Mouse (Mus musculus) neural tube, embryonic 11.5 days (tissue): ENCODE measurements around the gene Magoh. TPM values are rescaled to one million over a fixed set of nuclear protein-coding genes. Genes with fewer than 3 reads are reported as not detected.

ENCODE experiments used
- ATAC-seq: fragments of 200-750 bp; cut with Nextera tagmentation; 2 replicates; pipeline ENCODE4 v1.8.0; 2017; ENCODE audit warnings: moderate number of reproducible peaks, mild to moderate bottlenecking, moderate TSS enrichment, moderate library complexity; ENCODE audit not compliant: insufficient read depth, low FRiP score, low TSS enrichment
- DNase-seq: peaks from one replicate; pipeline ENCODE4 v3.0.0-alpha.2; 2015; ENCODE audit warnings: low spot score
- H3K27ac ChIP-seq: fragments of 300-500 bp; sonication (generic); 2 replicates; pipeline ENCODE4 v1.5.1; 2014; ENCODE audit warnings: low read depth, mild to moderate bottlenecking, low read length
- H3K27me3 ChIP-seq: fragments of 300-500 bp; sonication (generic); 2 replicates; pipeline ENCODE4 v1.6.1; 2014; ENCODE audit warnings: mild to moderate bottlenecking, low read length, mixed read lengths; ENCODE audit not compliant: control insufficient read depth, insufficient read depth
- H3K36me3 ChIP-seq: fragments of 300-500 bp; sonication (generic); 2 replicates; pipeline ENCODE4 v1.6.1; 2014; ENCODE audit warnings: mild to moderate bottlenecking, low read length, moderate library complexity, mixed read lengths; ENCODE audit not compliant: control insufficient read depth, insufficient read depth
- H3K4me1 ChIP-seq: fragments of 300-500 bp; sonication (generic); 2 replicates; pipeline ENCODE4 v1.6.1; 2014; ENCODE audit warnings: low read length, mixed read lengths; ENCODE audit not compliant: control insufficient read depth, insufficient read depth
- H3K4me2 ChIP-seq: fragments of 300-500 bp; sonication (generic); 2 replicates; pipeline ENCODE4 v1.6.1; 2014; ENCODE audit warnings: low read depth, mild to moderate bottlenecking, moderate library complexity
- H3K4me3 ChIP-seq: fragments of 300-500 bp; sonication (generic); 2 replicates; pipeline ENCODE4 v1.5.1; 2014; ENCODE audit warnings: low read depth, low read length
- H3K9ac ChIP-seq: fragments of 300-500 bp; sonication (generic); 2 replicates; pipeline ENCODE4 v1.6.1; 2014; ENCODE audit warnings: mild to moderate bottlenecking, low read length
- H3K9me3 ChIP-seq: fragments of 300-500 bp; sonication (generic); 2 replicates; pipeline ENCODE4 v1.6.1; 2016; ENCODE audit warnings: low read length; ENCODE audit not compliant: control insufficient read depth
- WGBS: fragments of 180-500 bp; shearing (Covaris S2); extraction: QIAGEN DNeasy Blood & Tissue Kit; methylation state at CpG from one replicate; pipeline ENCODE4 v1.1.7; 2014; 5-methylcytosine and 5-hydroxymethylcytosine counted together
- polyA plus RNA-seq: library from polyadenylated mRNA; unstranded; fragments of >200 nt; fragmentation: Nextera tagmentation; extraction: Ambion mirVana; gene quantifications from 2 replicates; pipeline ENCODE4 v1.2.1, GENCODE M21; 2014

Magoh gene
- polyA plus RNA-seq, 1 experiment from 2014 or later, result 195 TPM

DNA sequence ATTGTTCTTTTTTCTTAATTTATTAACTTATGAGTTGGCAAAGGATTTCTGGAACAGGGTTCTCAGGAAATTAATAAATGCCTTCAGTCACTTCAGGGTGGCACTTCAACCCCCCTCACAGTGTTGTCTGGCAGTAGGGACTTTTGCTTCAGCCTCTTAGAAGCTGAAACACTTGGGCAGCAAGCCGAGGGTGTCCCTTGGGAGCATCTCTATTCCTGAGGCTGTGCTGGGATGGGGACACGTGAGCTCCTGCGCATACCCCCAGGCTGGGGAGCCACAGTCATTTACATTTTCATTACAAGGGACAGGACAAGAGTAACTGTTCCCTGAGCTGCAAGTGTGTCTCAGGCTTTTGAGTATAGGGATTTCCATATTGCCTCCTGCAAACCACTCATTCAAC, 41.6 kb upstream of the Magoh start:
- H3K9me3 ChIP-seq, result no peaks in the 10 kb centered on the region
- no peak for DNase-seq
- H3K9ac ChIP-seq, result no peak overlapping the region
- H3K4me2 ChIP-seq, result no peak overlapping the region
- 78% methylated on average over 3 of the region's 3 CpGs for WGBS
- ATAC-seq, result no peak
- H3K4me1 ChIP-seq, result peaks cover 48% of the 10 kb centered on the region
- no peak overlapping the region for H3K4me3 ChIP-seq
- no peak overlapping the region for H3K27ac ChIP-seq
- H3K36me3 ChIP-seq, result no peaks in the 10 kb centered on the region
- H3K27me3 ChIP-seq, result no peaks in the 10 kb centered on the region

DNA sequence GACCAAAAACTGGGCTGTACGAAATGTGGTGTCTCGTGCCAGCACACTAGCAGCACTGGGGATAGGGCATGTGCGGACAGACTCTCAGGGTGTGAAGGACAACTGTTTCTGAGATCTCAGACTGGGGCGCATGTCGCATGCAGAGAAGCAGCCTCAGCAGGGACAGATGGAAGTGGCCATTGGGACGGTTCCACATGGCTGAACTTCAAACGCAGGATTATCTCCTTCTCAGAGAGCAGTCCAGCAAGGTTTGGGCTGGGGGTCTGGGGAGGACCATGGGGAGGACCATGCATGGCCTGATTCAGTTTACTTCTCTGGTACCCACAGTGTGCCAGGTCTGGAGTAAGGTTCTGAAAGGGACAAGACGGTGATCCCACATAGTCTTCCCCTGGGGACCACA, 35.9 kb upstream of the Magoh start:
- Histone ChIP-seq H3K4me3 (no peak overlapping the region), H3K4me1 (peaks cover 6% of the 10 kb centered on the region), H3K9ac (no peak overlapping the region), H3K36me3 (no peaks in the 10 kb centered on the region; the same call in 1 of the 2 replicates), H3K9me3 (no peaks in the 10 kb centered on the region), H3K4me2 (no peak overlapping the region), H3K27me3 (peaks cover 4% of the 10 kb centered on the region), H3K27ac (no peak overlapping the region)
- WGBS, result 69% methylated on average over 8 of the region's 8 CpGs
- no peak for ATAC-seq
- DNase-seq, result peak; percentile 13

DNA sequence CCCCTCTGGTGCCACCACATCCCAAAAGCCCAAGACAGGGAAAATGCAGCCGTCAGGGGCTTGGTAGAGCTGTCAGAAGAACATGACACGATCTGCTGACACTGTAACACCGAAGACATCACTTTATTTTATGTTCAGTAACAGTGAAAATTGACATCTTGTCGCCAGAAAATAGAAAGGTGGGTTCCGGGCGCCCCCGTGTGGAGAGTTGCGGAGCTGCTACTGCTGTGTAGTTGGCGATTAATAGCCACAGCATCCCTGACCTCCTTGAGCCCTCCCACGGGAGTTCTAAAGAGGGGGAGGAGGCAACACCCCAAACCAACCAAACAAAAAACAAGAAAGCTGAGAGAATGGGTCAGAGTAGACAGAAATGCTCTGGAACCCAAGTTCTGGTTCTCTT, 34.6 kb upstream of the Magoh start:
- Histone ChIP-seq H3K27me3 (peaks cover 4% of the 10 kb centered on the region), H3K4me3 (no peak overlapping the region), H3K36me3 (no peaks in the 10 kb centered on the region; the same call in 1 of the 2 replicates), H3K9ac (no peak overlapping the region), H3K4me1 (peaks cover 4% of the 10 kb centered on the region; the same call in 1 of the 2 replicates), H3K9me3 (no peaks in the 10 kb centered on the region), H3K27ac (no peak overlapping the region), H3K4me2 (no peak overlapping the region)
- DNase-seq (peak; percentile 86), ATAC-seq (no peak)
- WGBS, result 6% methylated on average over 10 of the region's 10 CpGs

DNA sequence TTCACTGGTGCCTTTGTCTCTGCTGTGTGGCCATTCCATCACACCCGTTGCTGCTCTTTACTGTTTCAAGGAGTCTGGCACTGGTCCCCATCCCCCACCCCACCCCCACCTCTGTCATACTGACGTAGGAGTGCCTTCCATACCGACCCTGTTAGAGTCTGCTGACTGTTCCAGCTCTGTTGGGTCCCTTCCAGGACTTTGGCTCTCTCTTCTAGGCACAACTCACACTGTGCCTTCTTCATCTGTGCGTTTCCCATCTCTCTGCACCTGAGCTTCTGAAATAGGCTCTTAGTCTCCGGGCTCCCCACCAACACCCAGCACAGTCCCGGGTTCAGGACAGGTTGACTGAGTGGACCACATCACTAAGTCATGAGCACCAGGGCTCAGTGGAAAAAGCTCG, 32.8 kb upstream of the Magoh start:
- H3K36me3 ChIP-seq, result no peaks in the 10 kb centered on the region; the same call in 1 of the 2 replicates

DNA sequence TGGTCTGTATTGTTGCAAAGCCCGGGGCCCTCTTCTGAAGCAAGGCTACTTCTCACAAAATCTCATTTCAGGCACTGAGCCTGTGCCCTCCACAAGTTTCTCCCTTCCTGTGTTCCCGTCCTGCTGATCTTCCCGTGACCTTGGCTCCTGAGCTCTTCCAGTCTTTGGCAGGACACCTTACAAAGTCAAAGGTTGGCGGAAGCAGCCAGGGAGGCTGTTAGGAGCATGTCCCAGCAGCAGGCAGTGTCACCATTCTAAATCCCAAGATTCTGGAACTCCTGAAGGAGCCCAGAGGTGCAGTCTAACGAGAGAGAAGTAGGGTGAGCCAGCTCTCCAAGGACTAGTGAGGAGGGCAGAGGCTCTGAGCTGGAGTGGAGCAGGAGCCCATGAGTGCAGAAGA, 31.0 kb upstream of the Magoh start:
- Histone ChIP-seq H3K4me1 (no peaks in the 10 kb centered on the region), H3K9ac (no peak overlapping the region), H3K36me3 (peaks cover 2% of the 10 kb centered on the region; the same call in 1 of the 2 replicates), H3K9me3 (no peaks in the 10 kb centered on the region), H3K4me2 (no peak overlapping the region), H3K27ac (no peak overlapping the region), H3K27me3 (peaks cover 4% of the 10 kb centered on the region), H3K4me3 (no peak overlapping the region)
- no peak for DNase-seq
- no peak for ATAC-seq
- 80% methylated on average over 5 of the region's 5 CpGs for WGBS

More for the DNA sequence above, 32.8 kb upstream of the Magoh start:
- H3K4me3 ChIP-seq, result no peak overlapping the region
- ATAC-seq (no peak), DNase-seq (peak; percentile 13)
- 70% methylated on average over 7 of the region's 7 CpGs for WGBS
- peaks cover 4% of the 10 kb centered on the region; the same call in 1 of the 2 replicates for H3K4me1 ChIP-seq
- H3K27ac ChIP-seq, result no peak overlapping the region
- no peak overlapping the region for H3K4me2 ChIP-seq
- peaks cover 4% of the 10 kb centered on the region for H3K27me3 ChIP-seq
- no peak overlapping the region for H3K9ac ChIP-seq
- no peaks in the 10 kb centered on the region for H3K9me3 ChIP-seq

DNA sequence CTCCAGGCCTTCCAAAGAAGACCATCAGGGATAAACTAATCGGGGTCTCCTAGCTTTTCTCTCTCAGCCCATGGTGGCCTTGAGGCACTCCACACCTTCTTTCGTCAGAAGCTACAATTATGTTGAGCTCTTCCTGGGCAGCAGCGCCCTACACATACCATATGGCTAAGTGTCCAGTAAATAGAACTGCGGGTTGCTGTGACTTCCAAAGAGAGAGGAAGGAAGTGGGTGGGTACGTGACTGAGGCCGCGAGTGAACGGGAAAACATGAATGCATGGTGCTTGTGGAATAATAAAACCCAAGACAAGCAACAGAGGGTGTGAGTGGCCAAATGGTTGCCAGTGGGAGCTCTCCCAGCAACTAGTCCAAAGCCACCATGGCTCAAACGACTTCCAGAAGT, 29.9 kb upstream of the Magoh start:
- no peak for DNase-seq
- H3K4me1 ChIP-seq, result no peaks in the 10 kb centered on the region
- 73% methylated on average over 9 of the region's 9 CpGs for WGBS
- H3K9ac ChIP-seq, result no peak overlapping the region
- H3K27me3 ChIP-seq, result peaks cover 4% of the 10 kb centered on the region
- H3K36me3 ChIP-seq, result peaks cover 4% of the 10 kb centered on the region
- no peak for ATAC-seq
- no peak overlapping the region for H3K4me2 ChIP-seq
- H3K27ac ChIP-seq, result no peak overlapping the region
- no peaks in the 10 kb centered on the region for H3K9me3 ChIP-seq
- no peak overlapping the region for H3K4me3 ChIP-seq

DNA sequence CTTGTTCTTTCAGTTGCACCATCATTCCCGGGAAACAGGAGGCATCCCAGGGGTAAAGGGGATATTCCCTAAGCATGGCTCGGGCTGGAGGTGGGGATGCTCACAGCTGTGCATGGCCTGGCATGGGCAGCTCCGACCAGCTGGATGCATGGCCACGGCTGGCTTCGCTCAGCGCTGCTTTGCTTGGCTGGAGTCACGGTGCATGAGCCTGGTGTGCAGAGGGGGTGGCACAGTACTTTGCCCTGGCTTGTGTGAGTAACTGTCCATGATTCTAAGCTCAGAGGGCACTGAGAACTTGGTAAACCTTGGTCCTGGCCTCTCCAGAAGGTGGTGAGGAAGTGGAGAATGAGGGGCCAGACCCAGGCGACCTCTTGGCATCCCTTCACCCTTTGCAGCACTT, 29.5 kb upstream of the Magoh start:
- DNase-seq (no peak), ATAC-seq (no peak)
- Histone ChIP-seq H3K27ac (no peak overlapping the region), H3K9ac (no peak overlapping the region), H3K4me1 (no peaks in the 10 kb centered on the region), H3K36me3 (peaks cover 4% of the 10 kb centered on the region), H3K9me3 (no peaks in the 10 kb centered on the region), H3K27me3 (peaks cover 4% of the 10 kb centered on the region), H3K4me3 (no peak overlapping the region), H3K4me2 (no peak overlapping the region)
- 88% methylated on average over 8 of the region's 8 CpGs for WGBS

DNA sequence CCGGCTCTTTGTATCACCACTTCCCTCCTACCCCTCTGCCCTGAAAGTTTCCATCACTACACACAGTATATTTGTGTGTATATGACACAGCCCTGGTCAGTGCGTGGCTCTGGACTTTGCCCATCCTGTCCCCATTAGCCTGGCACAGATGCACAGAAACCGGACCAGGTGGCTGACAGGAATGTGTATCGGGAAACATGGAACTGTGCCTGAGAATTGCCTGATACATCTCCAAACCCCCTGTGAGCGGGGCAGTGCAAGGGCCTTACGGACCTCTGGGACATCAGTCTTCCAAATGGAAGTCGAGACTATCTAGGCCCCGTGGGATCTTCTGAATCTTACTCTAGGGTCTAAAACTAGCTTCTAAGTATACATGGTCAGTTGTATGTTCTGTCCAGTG, 26.2 kb upstream of the Magoh start:
- H3K4me3 ChIP-seq, result no peak overlapping the region
- no peak overlapping the region for H3K4me2 ChIP-seq
- no peak overlapping the region for H3K9ac ChIP-seq
- H3K36me3 ChIP-seq, result peaks cover 7% of the 10 kb centered on the region
- 93% methylated on average over 8 of the region's 8 CpGs for WGBS
- H3K27me3 ChIP-seq, result no peaks in the 10 kb centered on the region
- no peak for DNase-seq
- no peaks in the 10 kb centered on the region for H3K9me3 ChIP-seq
- H3K27ac ChIP-seq, result no peak overlapping the region
- no peaks in the 10 kb centered on the region for H3K4me1 ChIP-seq
- ATAC-seq, result no peak

DNA sequence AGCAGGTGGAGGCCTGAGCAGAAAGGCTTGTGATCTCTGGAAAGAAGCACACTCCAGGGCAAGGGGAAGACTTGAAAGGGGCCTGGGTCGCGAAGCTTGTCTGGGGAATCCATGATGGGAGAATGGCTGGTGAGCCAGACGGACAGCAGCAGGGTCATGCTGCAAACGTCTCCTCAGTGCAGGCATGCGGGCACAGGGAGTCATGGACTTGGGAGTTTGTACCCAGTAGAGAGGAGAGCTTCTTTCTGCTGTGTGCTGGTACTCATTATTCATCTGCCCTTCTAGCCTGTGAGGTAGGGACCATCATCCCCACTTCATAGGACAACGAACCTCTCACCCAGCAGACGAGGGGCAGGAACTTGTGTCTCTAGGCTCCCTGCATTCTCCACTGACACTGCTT, 25.7 kb upstream of the Magoh start:
- Histone ChIP-seq H3K4me2 (no peak overlapping the region), H3K36me3 (peaks cover 7% of the 10 kb centered on the region), H3K9me3 (no peaks in the 10 kb centered on the region), H3K27ac (no peak overlapping the region), H3K4me1 (no peaks in the 10 kb centered on the region), H3K27me3 (no peaks in the 10 kb centered on the region), H3K9ac (no peak overlapping the region), H3K4me3 (no peak overlapping the region)
- ATAC-seq (no peak), DNase-seq (no peak)
- WGBS, result 92% methylated on average over 7 of the region's 7 CpGs
